Comparison of ENCODE assay signal across 16 mouse cellular contexts in genomic region chr2:120985241-120985640, GRCm38 (mm10). TPM values are rescaled to one million over a fixed set of nuclear protein-coding genes. Genes with fewer than 3 reads are reported as not detected.
A peak's percentile ranks its signal among the peaks of the same experiment; 100 is the strongest.
DNase-seq lines count a peak whose midpoint lies in the region; ATAC-seq and TF ChIP-seq lines count a peak whose summit lies in the region.
"Had no signal": no experiment of that assay in that cellular context is flagged by ENCODE, and none has a peak within 500 bp of the region (broad histone marks: within the 10 kb centered on the region; RNA-seq: fewer than 3 reads in every experiment).

No protein-coding gene starts in this region.

- no peaks in the 10 kb centered on the region for H3K9me3 ChIP-seq in hindbrain, postnatal 0 days (ENCODE audit: low read length)
- H3K9me3 ChIP-seq in hindbrain, embryonic 16.5 days (ENCODE audit: control insufficient read depth, low read length), result no peaks in the 10 kb centered on the region
- H3K9me3 ChIP-seq: forebrain, embryonic 12.5 days; liver, embryonic 15.5 days; midbrain, embryonic 10.5 days had no signal

- no peak overlapping the region for H3K27ac ChIP-seq in hindbrain, postnatal 0 days
- H3K27ac ChIP-seq in hindbrain, embryonic 16.5 days (ENCODE audit: low read depth, low read length), result no peak overlapping the region
- H3K27ac ChIP-seq: forebrain, embryonic 12.5 days; hindbrain, embryonic 14.5 days; liver, embryonic 15.5 days; midbrain, embryonic 10.5 days had no signal

- WGBS in hindbrain, postnatal 0 days, result 97% methylated on average over 1 of the region's 1 CpGs
- 93% methylated on average over 1 of the region's 1 CpGs for WGBS in hindbrain, embryonic 16.5 days

- peak; percentile 9; the same call in 1 of the 2 replicates for TF ChIP-seq CTCF in hindbrain, postnatal 0 days (IDR thresholded peaks at IDR 0.05; ENCODE audit: low read depth)

- no peaks in the 10 kb centered on the region for H3K4me1 ChIP-seq in hindbrain, postnatal 0 days (ENCODE audit: insufficient read depth, low read length)
- no peaks in the 10 kb centered on the region for H3K4me1 ChIP-seq in hindbrain, embryonic 16.5 days (ENCODE audit: control insufficient read depth, insufficient read depth, low read depth, low read length)
- H3K4me1 ChIP-seq: liver, embryonic 15.5 days; midbrain, embryonic 10.5 days had no signal

- no peak overlapping the region for H3K4me3 ChIP-seq in hindbrain, postnatal 0 days (ENCODE audit: low read length)
- H3K4me3 ChIP-seq in hindbrain, embryonic 16.5 days (ENCODE audit: low read length), result no peak overlapping the region
- H3K4me3 ChIP-seq: forebrain, embryonic 12.5 days; liver, embryonic 15.5 days; midbrain, embryonic 10.5 days had no signal

- H3K27me3 ChIP-seq in hindbrain, postnatal 0 days (ENCODE audit: insufficient read depth, low read length), result no peaks in the 10 kb centered on the region
- H3K27me3 ChIP-seq in hindbrain, embryonic 16.5 days (replicated peaks; ENCODE audit: control insufficient read depth, insufficient read depth, low read length), result no peaks in the 10 kb centered on the region
- H3K27me3 ChIP-seq: forebrain, embryonic 12.5 days; liver, embryonic 15.5 days had no signal

- DNase-seq in hindbrain, postnatal 0 days (ENCODE audit: low spot score), result no peak
- peak; percentile 20 for DNase-seq in thymus, postnatal 25 days
- DNase-seq in thymus, postnatal 10 days (ENCODE audit: low spot score in 2 of 2), result no peak
- peak; percentile 32 for DNase-seq in c-Kit-positive CD71-positive TER-119-positive erythroid progenitor cells, embryonic 14.5 days (ENCODE audit: low spot score)
- peak; percentile 37 for DNase-seq in thymus, postnatal 4 days
- no peak for DNase-seq in urinary bladder, postnatal 36 days (ENCODE audit: low spot score in 2 of 2)
- no peak for DNase-seq in cerebellum, adult 9-10 months
- DNase-seq: adrenal gland, postnatal 10 days; cerebellum, adult 11 months; kidney, postnatal 25 days had no signal

- no peak overlapping the region for H3K9ac ChIP-seq in hindbrain, postnatal 0 days (replicated peaks; ENCODE audit: low read length)
- no peak overlapping the region for H3K9ac ChIP-seq in hindbrain, embryonic 16.5 days (ENCODE audit: low read depth, low read length)
- H3K9ac ChIP-seq: forebrain, embryonic 12.5 days; hindbrain, embryonic 14.5 days; liver, embryonic 15.5 days had no signal

- ATAC-seq in hindbrain, postnatal 0 days, result no peak
- ATAC-seq in hindbrain, embryonic 16.5 days, result no peak

- H3K36me3 ChIP-seq in hindbrain, postnatal 0 days (ENCODE audit: insufficient read depth, low read length), result peaks cover 9% of the 10 kb centered on the region; the same call in 1 of the 2 replicates
- peaks cover 8% of the 10 kb centered on the region for H3K36me3 ChIP-seq in hindbrain, embryonic 16.5 days (ENCODE audit: control insufficient read depth, insufficient read depth, low read length)
- H3K36me3 ChIP-seq: forebrain, embryonic 12.5 days; midbrain, embryonic 10.5 days had no signal

- no peak overlapping the region for H3K4me2 ChIP-seq in hindbrain, postnatal 0 days (ENCODE audit: low read depth, low read length)
- no peak overlapping the region for H3K4me2 ChIP-seq in hindbrain, embryonic 16.5 days (ENCODE audit: low read length)
- H3K4me2 ChIP-seq: forebrain, embryonic 12.5 days; hindbrain, embryonic 14.5 days; liver, embryonic 15.5 days had no signal

RNA-seq across cellular contexts. Expression of gene Tmem62, which starts 8.4 kb away (rescaled TPM):
- total RNA-seq in hindbrain, postnatal 0 days (2014; rRNA removed), result 24.0 and 25.8 TPM in 2 replicates
- polyA plus RNA-seq in hindbrain, postnatal 0 days (2015; fragmentation: Nextera tagmentation; extraction: Ambion mirVana), result 12.6 and 13.8 TPM in 2 replicates
- polyA plus RNA-seq in hindbrain, embryonic 16.5 days (2015; fragmentation: Nextera tagmentation; extraction: Ambion mirVana), result 14.3 and 16.3 TPM in 2 replicates

RNA-seq across cellular contexts. Expression of gene Ubr1, which starts 14.7 kb away (rescaled TPM):
- total RNA-seq in hindbrain, postnatal 0 days (2014; rRNA removed), result 27.8 and 34.8 TPM in 2 replicates
- polyA plus RNA-seq in hindbrain, postnatal 0 days (2015; fragmentation: Nextera tagmentation; extraction: Ambion mirVana), result 27.3 and 27.5 TPM in 2 replicates
- 33.4 and 38.2 TPM in 2 replicates for polyA plus RNA-seq in hindbrain, embryonic 16.5 days (2015; fragmentation: Nextera tagmentation; extraction: Ambion mirVana)

RNA-seq across cellular contexts. Expression of gene Ccndbp1, which starts 23.0 kb away (rescaled TPM):
- 40.0 and 42.3 TPM in 2 replicates for total RNA-seq in hindbrain, postnatal 0 days (2014; rRNA removed)
- polyA plus RNA-seq in hindbrain, postnatal 0 days (2015; fragmentation: Nextera tagmentation; extraction: Ambion mirVana), result 76.5 and 80.2 TPM in 2 replicates
- polyA plus RNA-seq in hindbrain, embryonic 16.5 days (2015; fragmentation: Nextera tagmentation; extraction: Ambion mirVana), result 78.2 and 80.5 TPM in 2 replicates

RNA-seq across cellular contexts. Expression of gene Epb42, which starts 51.6 kb away (rescaled TPM):
- total RNA-seq in hindbrain, postnatal 0 days (2014; rRNA removed), result 0.07 and 0.73 TPM in 2 replicates
- 0.06 and 0.18 TPM in 2 replicates for polyA plus RNA-seq in hindbrain, postnatal 0 days (2015; fragmentation: Nextera tagmentation; extraction: Ambion mirVana)
- 0.06 and 0.56 TPM in 2 replicates for polyA plus RNA-seq in hindbrain, embryonic 16.5 days (2015; fragmentation: Nextera tagmentation; extraction: Ambion mirVana)
- total RNA-seq: gastrocnemius, adult 8-10 months had no signal

Comparison
In these comparisons a context has a peak if more than half of its experiments do, and no peak if none do; other contexts are left out.
1. DNase-seq: peak in thymus, postnatal 25 days (single experiment), c-Kit-positive CD71-positive TER-119-positive erythroid progenitor cells, embryonic 14.5 days (single experiment) and thymus, postnatal 4 days (single experiment); none in hindbrain, postnatal 0 days (single experiment), thymus, postnatal 10 days (0 of 2), urinary bladder, postnatal 36 days (0 of 2) and cerebellum, adult 9-10 months (single experiment).